Mouse (Mus musculus) lung, embryonic 15.5 days (tissue): Measurements from ENCODE around the gene Nadk. TPM values are rescaled to one million over a fixed set of nuclear protein-coding genes. Genes with fewer than 3 reads are reported as not detected.
A peak's percentile ranks its signal among the peaks of the same experiment; 100 is the strongest.

Experiments used
- ATAC-seq: fragments of 200-750 bp; cut with Nextera tagmentation; 2 replicates; pipeline ENCODE4 v1.8.0; 2017; ENCODE audit warnings: moderate number of reproducible peaks, borderline replicate concordance; ENCODE audit not compliant: low FRiP score, low TSS enrichment; ENCODE audit errors: extremely low read depth
- H3K27ac ChIP-seq: fragments of 300-500 bp; sonication (generic); 2 replicates; pipeline ENCODE4 v1.5.1; 2015; ENCODE audit warnings: moderate library complexity, mild to moderate bottlenecking, inconsistent platforms
- H3K27me3 ChIP-seq: fragments of 300-500 bp; sonication (generic); 2 replicates; pipeline ENCODE4 v1.6.1; 2015; ENCODE audit warnings: inconsistent platforms
- H3K36me3 ChIP-seq: fragments of 300-500 bp; sonication (generic); 2 replicates; pipeline ENCODE4 v1.6.1; 2015; ENCODE audit warnings: inconsistent platforms
- H3K4me1 ChIP-seq: fragments of 300-500 bp; sonication (generic); 2 replicates; pipeline ENCODE4 v1.6.1; 2015; ENCODE audit warnings: inconsistent platforms
- H3K4me2 ChIP-seq: fragments of 300-500 bp; sonication (generic); 2 replicates; pipeline ENCODE4 v1.6.1; 2015; ENCODE audit warnings: inconsistent platforms, mild to moderate bottlenecking, moderate library complexity
- H3K4me3 ChIP-seq: fragments of 300-500 bp; sonication (generic); 2 replicates; pipeline ENCODE4 v1.5.1; 2015; ENCODE audit warnings: mild to moderate bottlenecking, inconsistent platforms
- H3K9ac ChIP-seq: fragments of 300-500 bp; sonication (generic); 2 replicates; pipeline ENCODE4 v1.6.1; 2015; ENCODE audit warnings: inconsistent platforms
- H3K9me3 ChIP-seq: fragments of 300-500 bp; sonication (generic); 2 replicates; pipeline ENCODE4 v1.6.1; 2016; ENCODE audit warnings: inconsistent platforms
- WGBS: fragments of 180-500 bp; shearing (Covaris S2); methylation state at CpG from one replicate; pipeline ENCODE4 v1.1.7; 2015; 5-methylcytosine and 5-hydroxymethylcytosine counted together
- polyA plus RNA-seq: library from polyadenylated mRNA; unstranded; fragments of >200 nt; fragmentation: Nextera tagmentation; extraction: Ambion mirVana; gene quantifications from 2 replicates; pipeline ENCODE4 v1.2.1, GENCODE M21; 2015

Gene Nadk
- polyA plus RNA-seq, 1 experiment from 2014 or later = 77.6 TPM

DNA sequence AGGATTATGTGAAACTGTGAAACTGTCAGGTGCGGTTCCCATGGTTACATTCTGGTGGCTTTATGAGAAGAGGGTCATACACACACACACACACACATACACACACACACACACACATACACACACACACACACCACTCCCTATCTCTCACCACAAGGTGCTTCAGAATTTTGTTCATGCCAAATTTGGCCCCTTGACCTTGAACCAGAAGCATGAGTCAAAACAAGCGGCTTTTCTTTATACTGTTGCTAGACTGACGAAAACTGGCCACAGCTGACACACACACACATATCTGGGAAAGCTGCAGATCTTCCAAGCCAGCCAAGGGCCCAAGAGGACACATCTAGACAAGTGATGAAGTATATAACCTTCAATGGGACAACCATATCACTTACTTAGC, 33.6 kb downstream of the Nadk start:
- WGBS = 60% methylated on average over 3 of the region's 3 CpGs
- Histone ChIP-seq H3K4me2 (no peak overlapping the region), H3K9ac (no peak overlapping the region), H3K27me3 (no peaks in the 10 kb centered on the region), H3K4me1 (no peaks in the 10 kb centered on the region), H3K27ac (no peak overlapping the region), H3K4me3 (no peak overlapping the region), H3K36me3 (no peaks in the 10 kb centered on the region), H3K9me3 (no peaks in the 10 kb centered on the region)
- ATAC-seq = no peak

GRCm38 (mm10) chr4:155596606-155597005, 34.4 kb downstream of the Nadk start:
- Histone ChIP-seq H3K9me3 (no peaks in the 10 kb centered on the region), H3K27me3 (no peaks in the 10 kb centered on the region), H3K27ac (no peak overlapping the region), H3K4me2 (no peak overlapping the region), H3K9ac (no peak overlapping the region), H3K4me1 (no peaks in the 10 kb centered on the region), H3K36me3 (no peaks in the 10 kb centered on the region), H3K4me3 (no peak overlapping the region)
- no peak for ATAC-seq
- 77% methylated on average over 5 of the region's 5 CpGs for WGBS

- 11% methylated on average over 20 of the region's 20 CpGs for WGBS
- Histone ChIP-seq H3K4me2 (no peak overlapping the region), H3K4me1 (peaks cover 9% of the 10 kb centered on the region), H3K4me3 (no peak overlapping the region), H3K9ac (no peak overlapping the region), H3K27me3 (no peaks in the 10 kb centered on the region), H3K36me3 (peaks cover 3% of the 10 kb centered on the region; the same call in 1 of the 2 replicates), H3K27ac (no peak overlapping the region), H3K9me3 (no peaks in the 10 kb centered on the region)
- ATAC-seq = no peak
Measured at GRCm38 (mm10) chr4:155598536-155598935, 36.4 kb downstream of the Nadk start.

- peak overlapping the region; percentile 65 for H3K4me3 ChIP-seq
- peak overlapping the region; percentile 86 for H3K4me2 ChIP-seq
- H3K27me3 ChIP-seq = no peaks in the 10 kb centered on the region
- H3K4me1 ChIP-seq = peaks cover 9% of the 10 kb centered on the region
- peak overlapping the region; percentile 77 for H3K9ac ChIP-seq
- H3K27ac ChIP-seq = peak overlapping the region; percentile 96
- 79% methylated on average over 10 of the region's 11 CpGs for WGBS
- ATAC-seq = no peak
- no peaks in the 10 kb centered on the region for H3K9me3 ChIP-seq
- H3K36me3 ChIP-seq = peaks cover 7% of the 10 kb centered on the region; the same call in 1 of the 2 replicates
Measured at GRCm38 (mm10) chr4:155599901-155600825, 38.0 kb downstream of the Nadk start.

DNA sequence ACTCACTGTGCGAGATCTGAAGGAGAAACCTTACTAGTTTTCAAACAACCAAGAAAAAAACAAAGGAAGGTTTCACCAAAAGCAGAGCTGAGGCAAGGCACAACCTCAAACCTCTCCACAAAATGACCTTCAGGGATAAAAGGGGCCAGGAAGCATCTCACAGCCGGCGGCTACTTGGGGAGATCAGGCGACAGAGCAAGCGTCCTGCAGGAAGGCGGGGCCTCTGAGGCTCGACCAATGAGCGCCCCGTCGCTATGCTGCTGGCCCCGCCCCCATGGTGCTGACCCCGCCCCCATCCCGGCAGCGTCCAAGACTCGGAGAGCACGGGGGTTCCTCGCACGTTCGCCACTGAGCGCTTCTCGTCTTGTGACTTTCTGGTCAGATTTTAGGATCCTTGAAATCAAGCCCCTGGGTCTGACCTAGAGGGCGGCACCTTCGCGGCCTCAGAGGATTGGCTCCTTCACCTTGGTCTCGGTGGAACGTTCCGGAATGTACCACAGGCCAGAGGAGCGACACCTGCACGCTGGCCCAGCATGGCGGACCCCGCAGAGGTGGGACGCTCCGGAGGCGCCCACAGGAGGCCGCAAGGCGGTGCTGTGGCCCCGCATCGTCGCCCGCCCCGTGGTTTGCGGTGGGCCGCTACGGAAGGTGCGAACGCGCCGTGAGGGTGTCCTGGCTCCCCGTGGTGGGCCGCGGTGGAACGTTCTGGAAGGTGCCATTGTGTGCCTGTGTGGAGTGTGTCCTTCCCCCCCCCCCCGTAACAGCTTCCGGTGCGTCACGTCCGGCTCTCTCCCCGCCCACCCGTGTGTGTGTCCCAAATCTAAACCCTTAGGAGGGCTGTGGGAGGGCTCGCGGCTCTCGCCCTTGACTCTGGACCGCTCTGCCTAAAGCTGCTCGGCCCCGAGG, 39.2 kb downstream of the Nadk start, which contains the start of gene Slc35e2:
Slc35e2 (plus strand) TSS at position 326 of the 906 bp plus-strand sequence.
- no peaks in the 10 kb centered on the region for H3K27me3 ChIP-seq
- H3K4me1 ChIP-seq = peaks cover 9% of the 10 kb centered on the region
- peak; percentile 97 for ATAC-seq
- peaks cover 14% of the 10 kb centered on the region; the same call in 1 of the 2 replicates for H3K36me3 ChIP-seq
- no peaks in the 10 kb centered on the region for H3K9me3 ChIP-seq
- peak within 1 kb of the TSS; percentile 96 for H3K27ac ChIP-seq
- peak within 1 kb of the TSS; percentile 86 for H3K4me2 ChIP-seq
- H3K4me3 ChIP-seq = peak within 1 kb of the TSS; percentile 65
- peak within 1 kb of the TSS; percentile 77 for H3K9ac ChIP-seq
- WGBS = under 1% methylated on average over 61 of the region's 65 CpGs

DNA sequence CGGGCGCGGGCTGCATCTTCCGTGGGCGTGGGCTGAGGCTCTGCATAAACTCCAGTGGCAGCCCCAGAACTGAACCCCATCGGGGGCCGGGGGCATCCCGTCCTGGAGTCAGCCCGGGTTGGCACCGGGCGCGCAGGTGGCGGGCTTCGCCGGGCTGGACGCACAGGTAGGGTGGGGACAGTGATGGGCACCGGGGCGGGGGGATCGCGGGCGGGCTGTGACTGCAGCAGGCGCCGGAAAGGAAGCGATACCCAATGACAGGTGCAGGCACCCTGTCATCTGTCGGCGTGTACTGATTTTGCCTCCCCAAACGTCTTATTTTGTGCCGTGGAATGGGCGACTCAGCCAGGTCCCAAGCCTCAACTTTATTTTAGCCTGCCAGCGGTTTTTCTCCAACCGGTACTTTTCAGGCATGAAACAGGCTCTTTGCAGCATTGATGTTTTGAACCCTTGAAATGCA, 39.8 kb downstream of the Nadk start:
- Histone ChIP-seq H3K27me3 (no peaks in the 10 kb centered on the region), H3K27ac (peak overlapping the region; percentile 96), H3K4me1 (peaks cover 9% of the 10 kb centered on the region), H3K4me3 (peak overlapping the region; percentile 65), H3K9ac (peak overlapping the region; percentile 77), H3K9me3 (no peaks in the 10 kb centered on the region), H3K36me3 (peaks cover 14% of the 10 kb centered on the region; the same call in 1 of the 2 replicates), H3K4me2 (peak overlapping the region; percentile 86)
- ATAC-seq = no peak
- WGBS = 1% methylated on average over 31 of the region's 31 CpGs

GRCm38 (mm10) chr4:155602753-155603152, 40.6 kb downstream of the Nadk start:
- H3K27me3 ChIP-seq = no peaks in the 10 kb centered on the region

GRCm38 (mm10) chr4:155603801-155604200, 41.6 kb downstream of the Nadk start:
- WGBS = 89% methylated on average over 6 of the region's 6 CpGs

More at GRCm38 (mm10) chr4:155602753-155603152, 40.6 kb downstream of the Nadk start:
- H3K4me2 ChIP-seq = peak overlapping the region; percentile 86
- H3K4me1 ChIP-seq = peaks cover 9% of the 10 kb centered on the region
- no peak overlapping the region for H3K27ac ChIP-seq
- ATAC-seq = no peak
- H3K9ac ChIP-seq = 0 out of 2 replicates have a peak overlapping the region, but pooled peaks have one; percentile 77
- H3K4me3 ChIP-seq = peak overlapping the region; percentile 65
- no peaks in the 10 kb centered on the region for H3K9me3 ChIP-seq
- WGBS = 85% methylated on average over 1 of the region's 1 CpGs
- H3K36me3 ChIP-seq = peaks cover 14% of the 10 kb centered on the region; the same call in 1 of the 2 replicates

DNA sequence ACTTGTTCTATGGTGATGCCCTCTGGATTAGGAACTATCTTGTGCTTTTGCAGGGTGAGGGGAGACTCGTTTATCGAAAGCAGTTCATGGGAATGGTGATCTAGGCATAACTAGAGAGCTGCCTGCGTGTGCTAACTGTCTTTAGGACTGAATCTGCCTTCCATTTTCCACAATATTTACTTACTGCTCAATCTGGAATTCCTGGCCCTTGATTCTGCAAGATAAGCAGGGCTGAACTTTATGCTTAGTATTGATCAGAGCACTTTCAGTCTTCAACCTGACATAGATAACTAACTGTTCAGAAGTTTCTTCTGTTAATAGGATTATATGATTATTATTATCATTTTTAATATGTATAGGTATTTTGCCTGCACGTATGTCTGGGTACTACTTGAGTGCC, 43.0 kb downstream of the Nadk start:
- H3K9me3 ChIP-seq = no peaks in the 10 kb centered on the region
- ATAC-seq = no peak
- no peaks in the 10 kb centered on the region for H3K27me3 ChIP-seq
- peaks cover 18% of the 10 kb centered on the region for H3K36me3 ChIP-seq
- H3K4me2 ChIP-seq = no peak overlapping the region
- no peak overlapping the region for H3K4me3 ChIP-seq
- H3K4me1 ChIP-seq = peaks cover 9% of the 10 kb centered on the region
- 86% methylated on average over 4 of the region's 4 CpGs for WGBS
- no peak overlapping the region for H3K27ac ChIP-seq
- no peak overlapping the region for H3K9ac ChIP-seq

More at GRCm38 (mm10) chr4:155603801-155604200, 41.6 kb downstream of the Nadk start:
- H3K9me3 ChIP-seq = no peaks in the 10 kb centered on the region
- H3K27me3 ChIP-seq = no peaks in the 10 kb centered on the region
- peaks cover 9% of the 10 kb centered on the region for H3K4me1 ChIP-seq
- H3K4me2 ChIP-seq = no peak overlapping the region
- H3K9ac ChIP-seq = no peak overlapping the region
- H3K36me3 ChIP-seq = peaks cover 14% of the 10 kb centered on the region; the same call in 1 of the 2 replicates
- no peak overlapping the region for H3K4me3 ChIP-seq
- ATAC-seq = no peak
- H3K27ac ChIP-seq = no peak overlapping the region

DNA sequence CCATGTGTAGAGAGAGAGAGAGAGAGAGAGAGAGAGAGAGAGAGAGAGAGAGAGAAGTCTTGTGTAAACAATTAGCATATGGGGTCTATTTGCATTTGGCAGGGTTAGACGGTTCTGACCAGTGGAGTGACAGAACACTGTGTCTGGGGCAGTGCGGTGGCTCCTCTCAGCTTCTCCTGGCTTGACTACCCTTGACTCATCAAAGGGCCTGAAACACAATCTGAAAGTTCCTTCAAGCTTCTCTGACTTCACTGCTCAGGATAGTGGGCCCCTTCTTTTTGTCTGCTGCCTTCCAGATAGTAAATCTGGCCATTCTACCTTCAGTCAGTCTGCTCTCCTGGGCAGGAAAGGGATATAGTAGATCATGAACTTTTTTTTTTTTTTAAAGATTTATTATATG, 44.6 kb downstream of the Nadk start:
- peaks cover 9% of the 10 kb centered on the region for H3K4me1 ChIP-seq
- H3K4me2 ChIP-seq = no peak overlapping the region
- no peaks in the 10 kb centered on the region for H3K27me3 ChIP-seq
- no peak overlapping the region for H3K4me3 ChIP-seq
- WGBS = 51% methylated on average over 2 of the region's 2 CpGs
- H3K36me3 ChIP-seq = peaks cover 27% of the 10 kb centered on the region
- H3K27ac ChIP-seq = no peak overlapping the region
- H3K9me3 ChIP-seq = no peaks in the 10 kb centered on the region
- ATAC-seq = no peak
- no peak overlapping the region for H3K9ac ChIP-seq

DNA sequence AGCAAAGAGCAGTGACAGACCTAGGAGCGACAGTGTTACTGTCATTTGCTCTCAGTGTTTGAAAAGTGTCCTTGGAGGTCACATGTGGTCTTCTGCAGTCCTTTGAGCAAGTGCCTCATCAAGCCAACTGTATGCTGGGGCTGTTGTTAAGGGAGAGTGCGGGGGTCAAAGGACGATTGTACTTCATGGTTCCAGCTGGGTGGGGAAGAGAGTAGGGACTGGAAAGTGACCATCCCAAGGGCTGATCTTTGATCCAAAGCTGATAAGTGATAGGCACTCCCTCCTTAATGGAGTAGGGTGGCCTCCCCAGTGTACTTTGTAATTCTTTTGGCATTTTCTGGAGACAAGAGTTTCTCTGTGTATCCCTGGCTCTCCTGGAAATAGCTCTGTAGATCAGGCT, 49.7 kb downstream of the Nadk start:
- ATAC-seq = no peak
- peaks cover 51% of the 10 kb centered on the region for H3K36me3 ChIP-seq
- no peak overlapping the region for H3K27ac ChIP-seq

More for the DNA sequence above, 49.7 kb downstream of the Nadk start:
- H3K4me3 ChIP-seq = no peak overlapping the region
- no peak overlapping the region for H3K4me2 ChIP-seq
- H3K4me1 ChIP-seq = no peaks in the 10 kb centered on the region
- no peak overlapping the region for H3K9ac ChIP-seq
- H3K27me3 ChIP-seq = no peaks in the 10 kb centered on the region
- H3K9me3 ChIP-seq = no peaks in the 10 kb centered on the region
- 83% methylated on average over 3 of the region's 3 CpGs for WGBS
